Mouse (Mus musculus): ENCODE results near the gene Mt1.
A peak's percentile ranks its signal among the peaks of the same experiment; 100 is the strongest.

Mt1 gene

DNA sequence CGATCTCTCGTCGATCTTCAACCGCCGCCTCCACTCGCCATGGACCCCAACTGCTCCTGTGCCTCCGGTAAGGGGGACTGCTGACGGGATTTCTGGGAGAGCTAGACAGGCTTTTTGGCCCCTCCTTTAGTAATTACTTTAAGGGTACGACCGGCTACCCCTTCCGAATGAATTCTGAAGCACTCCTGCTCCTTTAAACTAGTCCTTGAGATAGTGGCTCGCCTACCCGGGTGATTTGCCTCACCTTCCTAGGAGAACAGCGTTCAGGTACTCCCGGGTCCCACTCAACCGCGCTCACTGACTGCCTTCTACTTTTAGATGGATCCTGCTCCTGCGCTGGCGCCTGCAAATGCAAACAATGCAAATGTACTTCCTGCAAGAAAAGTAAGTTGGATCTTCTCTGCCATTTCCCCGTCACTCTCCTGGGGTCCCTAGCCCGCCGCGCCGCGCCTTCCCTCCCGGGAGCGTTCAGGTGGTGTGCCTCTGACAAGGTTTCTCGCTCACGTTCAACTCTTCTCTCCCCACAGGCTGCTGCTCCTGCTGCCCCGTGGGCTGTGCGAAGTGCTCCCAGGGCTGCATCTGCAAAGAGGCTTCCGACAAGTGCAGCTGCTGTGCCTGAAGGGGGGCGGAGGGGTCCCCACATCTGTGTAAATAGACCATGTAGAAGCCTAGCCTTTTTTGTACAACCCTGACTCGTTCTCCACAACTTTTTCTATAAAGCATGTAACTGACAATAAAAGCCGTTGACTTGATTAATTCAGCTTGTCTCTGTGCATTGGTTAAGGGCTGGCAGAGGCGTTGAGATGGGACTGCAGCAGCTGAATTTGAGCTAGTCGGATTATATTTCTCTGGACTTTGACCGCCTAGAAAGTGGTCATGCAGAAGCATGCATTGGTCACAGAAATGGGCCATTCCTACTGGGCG is 5.8 kb upstream of the Mt1 start:
- no peak for DNase-seq (ENCODE audit: low spot score in 2 of 2)

DNA sequence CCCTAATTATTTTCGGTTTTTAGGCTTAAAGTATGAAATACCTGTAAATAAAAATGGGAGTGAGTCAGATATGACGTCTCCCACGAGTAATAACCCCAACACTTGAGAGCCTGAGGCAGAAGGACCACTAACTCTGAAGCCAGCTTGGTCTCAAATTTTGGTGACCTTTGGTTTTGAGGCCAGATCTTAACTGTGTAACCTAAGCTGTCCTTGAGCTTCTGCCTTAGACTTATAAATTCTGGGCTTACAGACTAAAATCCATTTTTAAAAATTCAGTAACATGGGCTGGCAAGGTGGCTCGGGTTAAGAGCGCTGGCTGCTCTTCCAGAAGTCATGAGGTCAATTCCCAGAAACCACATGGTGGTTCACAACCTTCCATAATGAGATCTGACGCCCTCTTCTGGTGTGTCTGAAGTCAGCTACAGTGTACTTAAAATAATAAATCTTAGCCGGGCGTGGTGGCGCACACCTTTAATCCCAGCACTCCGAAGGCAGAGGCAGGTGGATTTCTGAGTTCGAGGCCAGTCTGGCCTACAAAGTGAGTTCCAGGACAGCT is 5.0 kb upstream of the Mt1 start:
- no peak for DNase-seq (ENCODE audit: low spot score in 2 of 2)

DNA sequence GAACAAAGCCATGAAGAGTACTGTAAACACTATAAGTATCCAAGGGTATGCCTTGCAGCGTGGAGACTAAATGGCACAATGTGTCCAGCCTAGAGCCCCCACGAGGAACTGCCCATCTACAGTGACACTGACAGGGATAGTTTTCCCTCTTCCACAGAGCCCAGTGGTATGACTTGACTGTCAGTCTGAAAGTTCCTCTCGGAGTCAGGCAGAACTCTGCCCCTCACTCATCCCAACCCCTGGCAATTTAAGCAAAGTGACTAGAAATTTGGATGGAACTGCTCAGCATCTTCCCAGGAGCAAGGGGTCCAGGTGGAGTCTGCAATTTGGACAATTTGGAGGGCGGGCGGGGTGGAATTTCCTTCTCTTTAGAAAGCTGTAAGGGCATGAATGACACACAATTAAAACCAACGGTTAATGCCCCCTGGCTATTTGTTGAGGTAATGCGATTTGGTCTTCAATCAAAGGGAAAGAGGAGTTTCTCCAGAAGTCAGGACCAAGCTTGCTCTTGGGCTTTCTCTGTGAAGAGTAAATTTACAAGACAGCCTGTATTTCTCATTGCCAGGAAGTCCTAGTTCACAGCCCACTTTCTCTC is 4.2 kb upstream of the Mt1 start:
- DNase-seq (ENCODE audit: low spot score in 2 of 2), result no peak

DNA sequence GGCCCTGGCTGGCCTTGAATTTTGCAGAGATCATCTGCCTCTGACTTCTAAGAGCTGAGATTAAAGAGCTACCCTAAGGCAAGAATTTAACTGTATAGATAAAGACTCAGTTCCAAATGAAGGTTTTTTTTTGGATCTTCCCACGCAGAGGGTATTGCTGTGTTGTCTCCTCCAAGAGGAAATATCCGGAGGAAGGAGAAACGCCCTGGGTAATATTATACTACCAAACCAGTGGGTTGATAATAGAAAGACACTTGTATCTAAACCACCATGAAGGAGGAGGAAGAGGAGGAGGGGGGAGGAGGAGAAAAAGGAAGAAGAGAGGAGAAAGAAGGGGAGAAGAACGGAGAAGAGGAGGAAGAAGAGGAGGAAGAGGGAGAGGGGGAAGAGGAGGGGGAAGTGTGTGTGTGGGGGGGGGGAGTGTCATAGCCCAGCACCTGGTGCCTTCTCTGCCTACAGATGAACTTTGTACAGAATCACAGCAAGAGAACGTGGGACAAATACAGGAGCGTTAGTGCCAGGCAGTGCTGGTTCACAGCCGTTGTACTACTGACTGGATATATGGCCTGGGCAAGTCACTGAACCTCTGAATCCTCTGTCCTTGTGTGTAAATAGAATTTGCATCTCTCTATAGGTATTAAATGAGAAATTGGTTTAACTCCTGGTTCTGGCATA is 1.0 kb upstream of the Mt1 start:
- DNase-seq (ENCODE audit: low spot score in 2 of 2), result no peak

DNA sequence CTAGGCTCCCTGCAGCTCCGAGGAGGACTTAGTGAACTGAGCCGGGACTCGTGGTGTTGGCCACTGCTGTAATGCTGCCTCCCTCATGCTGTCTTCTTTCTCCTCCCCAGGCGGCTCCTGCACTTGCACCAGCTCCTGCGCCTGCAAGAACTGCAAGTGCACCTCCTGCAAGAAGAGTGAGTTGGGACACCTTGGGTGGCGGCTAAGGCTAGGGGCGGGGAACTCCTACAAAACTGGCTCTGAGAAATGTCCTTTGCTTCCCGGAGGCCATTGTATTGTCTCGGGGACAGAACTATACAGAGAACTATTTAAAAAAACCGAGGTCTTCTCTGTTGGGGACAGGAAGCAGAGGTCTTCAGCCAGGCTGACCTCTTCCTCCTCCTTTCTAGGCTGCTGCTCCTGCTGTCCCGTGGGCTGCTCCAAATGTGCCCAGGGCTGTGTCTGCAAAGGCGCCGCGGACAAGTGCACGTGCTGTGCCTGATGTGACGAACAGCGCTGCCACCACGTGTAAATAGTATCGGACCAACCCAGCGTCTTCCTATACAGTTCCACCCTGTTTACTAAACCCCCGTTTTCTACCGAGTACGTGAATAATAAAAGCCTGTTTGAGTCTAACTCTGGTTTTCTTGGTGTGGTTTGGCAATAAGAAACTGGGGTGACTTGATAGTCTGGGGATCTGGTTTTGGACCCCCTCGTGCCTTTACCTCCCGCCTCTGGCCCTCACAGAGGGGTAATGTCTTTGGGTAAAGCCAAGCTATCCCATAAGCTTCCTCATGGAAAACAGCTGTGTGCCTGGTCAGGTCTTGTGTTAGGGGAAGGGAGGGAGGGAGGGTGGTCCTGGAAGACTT is 1.1 kb downstream of the Mt1 start:
- no peak for DNase-seq (ENCODE audit: low spot score in 2 of 2)

DNA sequence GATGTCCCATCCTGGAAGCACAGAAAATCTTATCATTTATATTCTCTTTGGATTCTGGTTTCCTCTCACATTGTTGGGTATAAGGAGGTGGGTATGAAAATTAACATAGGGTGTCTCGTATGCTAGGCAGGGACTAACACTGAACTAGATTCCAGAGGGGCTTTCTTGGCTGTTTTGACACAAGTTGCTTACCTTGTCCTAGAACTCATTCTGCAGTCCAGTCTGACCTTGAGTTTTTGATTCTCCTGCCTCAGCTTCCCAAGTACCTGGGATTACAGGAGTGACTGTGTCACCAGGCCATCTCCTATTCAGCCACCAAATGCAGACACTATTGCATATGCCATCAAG is 1.7 kb downstream of the Mt1 start:
- no peak for DNase-seq (ENCODE audit: low spot score in 2 of 2)

DNA sequence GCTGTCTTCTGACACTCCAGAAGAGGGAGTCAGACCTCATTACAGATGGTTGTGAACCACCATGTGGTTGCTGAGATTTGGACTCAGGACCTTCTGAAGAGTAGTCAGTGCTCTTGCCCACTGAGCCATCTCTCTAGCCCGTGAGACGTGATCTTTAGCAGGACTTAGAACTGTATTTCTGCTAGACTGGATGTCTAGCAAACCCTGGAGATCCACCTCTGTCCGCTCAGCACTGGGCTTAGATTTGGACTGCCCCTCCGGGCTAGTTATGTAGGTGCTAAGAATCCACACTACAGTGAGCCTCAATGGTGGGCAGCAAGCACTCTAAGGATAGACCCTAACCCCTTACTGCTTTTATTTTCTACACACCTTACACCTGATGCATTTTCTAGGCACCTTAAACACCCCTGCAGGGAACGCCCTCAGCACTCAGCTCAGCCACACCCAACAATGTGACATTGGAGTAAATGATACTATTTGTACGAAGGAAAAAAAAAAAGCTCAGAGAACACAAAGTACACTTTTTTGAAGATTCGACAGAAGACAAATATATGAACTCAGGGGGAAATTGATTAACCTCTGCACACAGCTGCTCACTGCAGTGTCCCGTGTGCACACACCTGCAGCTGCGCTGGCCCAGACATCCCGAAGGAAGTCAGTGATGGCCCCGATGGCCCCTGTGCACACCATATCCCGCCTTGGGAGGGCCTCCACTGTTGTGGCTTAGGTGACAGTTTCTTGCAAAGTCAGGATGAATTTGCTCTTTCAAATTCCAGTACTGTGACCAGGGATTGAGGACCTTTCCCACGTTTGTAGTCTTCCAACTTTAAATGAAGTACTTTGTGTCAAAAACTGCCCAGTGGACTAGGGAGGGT is 3.4 kb downstream of the Mt1 start:
- DNase-seq (ENCODE audit: low spot score in 2 of 2), result no peak

DNA sequence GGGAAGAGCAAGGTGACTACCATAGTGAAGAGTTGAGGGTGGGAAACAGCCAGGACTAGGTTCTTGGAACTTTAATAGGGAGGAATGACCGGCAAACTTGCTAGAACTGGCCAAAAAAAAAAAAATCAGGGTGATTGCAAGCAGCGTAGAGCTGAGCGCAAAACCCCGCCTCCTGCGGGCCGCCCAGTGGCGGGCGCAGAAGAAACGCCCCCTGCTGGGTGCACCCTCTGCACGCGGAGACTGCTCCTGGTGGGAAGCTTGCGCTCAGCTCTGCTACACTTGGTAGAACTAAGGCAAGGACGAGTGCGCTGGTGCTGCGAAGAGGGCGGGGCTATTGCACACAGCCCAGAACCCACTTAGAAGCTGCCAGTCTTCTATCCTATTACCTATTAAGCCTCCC is 4.2 kb downstream of the Mt1 start:
- peak; percentile 49 to 73 for DNase-seq (ENCODE audit: low spot score in 2 of 2)

DNA sequence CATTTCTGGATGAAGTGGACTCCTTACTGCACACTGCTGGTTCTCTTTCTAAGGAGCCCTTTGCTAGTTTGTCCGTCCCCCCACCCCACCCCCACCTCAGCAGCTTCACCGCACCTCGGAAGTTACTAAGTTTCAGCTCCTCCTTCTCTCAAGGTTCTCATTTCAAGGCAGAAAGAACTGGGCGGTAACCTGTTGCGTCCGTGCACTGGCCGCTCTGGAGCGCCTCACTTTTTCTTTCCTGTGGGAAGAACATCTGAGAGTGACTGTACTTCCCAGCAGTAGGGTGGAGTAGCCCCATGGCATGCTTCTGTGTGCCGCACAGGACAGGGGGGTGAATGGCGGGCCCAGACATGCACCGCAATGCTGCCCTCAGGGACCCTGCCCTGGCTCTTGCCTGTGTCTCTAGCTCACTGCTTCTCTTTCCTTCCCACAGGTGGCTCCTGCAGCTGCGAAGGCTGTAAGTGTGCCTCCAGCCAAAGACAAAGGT is 5.5 kb downstream of the Mt1 start:
- no peak for DNase-seq (ENCODE audit: low spot score in 2 of 2)

DNA sequence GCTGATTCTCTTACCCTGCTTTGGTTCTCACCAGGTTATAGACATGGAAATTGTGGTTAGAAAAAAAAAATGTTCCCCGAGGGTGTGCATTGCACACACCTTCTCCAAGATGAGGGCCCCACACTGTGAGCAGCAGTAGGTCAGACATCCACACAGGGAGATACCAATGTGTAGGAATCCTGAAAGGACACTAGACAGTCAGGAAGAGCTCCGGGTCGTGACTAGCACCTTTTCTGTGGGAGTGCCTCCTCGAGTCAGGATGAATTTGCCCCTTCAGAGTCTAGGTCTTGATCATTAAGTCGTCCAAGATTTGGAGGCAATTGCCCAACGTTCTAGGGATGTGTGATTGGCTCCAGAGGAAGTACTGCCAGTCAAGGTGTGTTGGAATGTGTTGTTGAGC is 6.9 kb downstream of the Mt1 start:
- DNase-seq (ENCODE audit: low spot score in 2 of 2), result no peak

DNA sequence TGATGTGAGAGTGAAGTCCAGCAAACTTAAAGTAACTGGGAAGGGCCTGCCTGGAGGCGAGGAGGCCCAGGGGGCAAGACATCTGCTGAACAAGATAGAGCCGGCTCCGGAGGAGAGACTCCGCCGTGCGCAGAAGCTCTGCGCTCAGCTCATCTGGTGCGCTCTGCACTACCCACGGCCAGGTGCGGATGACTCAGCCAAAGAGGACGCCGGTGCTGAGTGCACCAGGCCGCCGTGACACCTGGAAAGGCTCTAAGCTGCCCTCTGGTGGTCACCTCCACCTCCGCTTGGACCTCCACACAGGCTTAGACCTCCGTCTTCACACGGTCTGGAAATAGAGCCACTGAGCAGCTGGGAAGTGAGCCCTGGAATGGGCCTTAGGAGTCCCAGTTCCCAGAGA is 7.7 kb downstream of the Mt1 start:
- peak; percentile 68 to 79 for DNase-seq (ENCODE audit: low spot score in 2 of 2)

DNA sequence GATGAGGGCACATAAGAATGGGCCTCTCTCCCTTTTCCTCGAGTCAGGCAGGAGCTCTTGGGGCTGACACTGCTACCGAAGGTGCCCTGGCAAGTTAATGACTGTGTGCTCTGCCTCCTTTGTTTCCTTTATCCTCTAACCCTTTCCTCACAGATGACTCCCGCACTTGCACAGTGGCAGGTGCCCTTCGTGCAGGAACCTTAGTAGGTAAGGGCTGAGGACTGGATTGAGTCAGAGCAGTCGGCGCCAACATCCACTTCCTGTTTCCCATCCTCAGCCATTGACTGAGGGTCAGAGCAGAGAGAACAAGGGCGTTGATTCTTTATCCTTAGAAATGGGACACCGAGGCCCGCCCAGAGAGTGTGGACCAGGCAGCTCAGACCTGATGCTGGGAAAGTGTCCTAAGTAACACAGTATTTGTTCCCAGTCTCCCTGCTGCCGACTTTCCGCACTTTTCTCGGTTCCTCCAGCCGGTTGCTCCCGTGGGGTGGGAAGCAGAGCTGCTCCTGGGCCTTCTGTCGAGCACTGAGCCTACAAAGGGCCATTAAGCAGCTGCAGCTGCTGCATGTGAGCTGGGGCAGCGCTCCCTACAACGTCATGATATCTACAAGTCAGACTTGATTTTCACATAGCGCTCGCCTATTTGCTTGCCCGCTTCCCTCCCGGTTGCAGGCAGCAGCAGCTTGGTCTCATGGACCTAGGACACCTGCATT is 8.6 kb downstream of the Mt1 start:
- peak in 1 of 2 experiments; percentile 7 for DNase-seq (ENCODE audit: low spot score in 2 of 2)

DNA sequence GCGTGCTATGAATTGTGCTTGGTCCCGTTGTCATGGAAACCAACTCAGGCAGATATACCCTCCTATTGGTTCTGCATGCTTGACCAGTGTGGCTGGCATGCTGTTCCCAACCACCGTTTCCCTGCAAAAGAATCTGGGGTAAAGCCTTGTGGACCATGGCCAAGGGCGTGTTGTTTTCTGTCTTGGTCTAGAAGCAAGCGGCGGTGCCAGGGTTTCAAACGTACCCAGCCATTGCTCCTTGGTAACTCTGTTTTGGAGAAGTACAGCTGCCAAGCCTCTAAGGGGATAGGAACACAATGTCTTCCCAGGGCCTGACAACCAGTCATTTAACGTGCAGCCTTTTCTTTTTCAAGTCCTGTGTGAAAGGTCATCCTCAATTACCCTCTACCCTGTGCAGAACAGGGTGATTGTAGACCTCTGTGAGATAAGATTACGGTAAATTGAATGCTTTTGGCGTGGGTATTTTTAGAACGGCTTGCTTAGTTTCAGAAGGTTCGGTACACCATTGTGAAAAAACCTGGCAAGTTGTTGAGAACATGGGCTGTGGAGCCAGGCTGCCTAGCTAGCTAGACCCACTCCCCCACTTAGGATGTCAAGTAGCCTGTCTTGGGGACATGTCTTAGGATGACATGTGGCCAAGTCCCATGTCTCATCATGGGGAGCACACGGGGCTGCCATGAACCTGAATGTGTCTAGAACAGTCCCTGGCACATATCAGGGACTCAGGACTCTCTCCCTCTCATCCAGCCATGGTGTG is 10.6 kb downstream of the Mt1 start:
- no peak for DNase-seq (ENCODE audit: low spot score in 2 of 2)

DNA sequence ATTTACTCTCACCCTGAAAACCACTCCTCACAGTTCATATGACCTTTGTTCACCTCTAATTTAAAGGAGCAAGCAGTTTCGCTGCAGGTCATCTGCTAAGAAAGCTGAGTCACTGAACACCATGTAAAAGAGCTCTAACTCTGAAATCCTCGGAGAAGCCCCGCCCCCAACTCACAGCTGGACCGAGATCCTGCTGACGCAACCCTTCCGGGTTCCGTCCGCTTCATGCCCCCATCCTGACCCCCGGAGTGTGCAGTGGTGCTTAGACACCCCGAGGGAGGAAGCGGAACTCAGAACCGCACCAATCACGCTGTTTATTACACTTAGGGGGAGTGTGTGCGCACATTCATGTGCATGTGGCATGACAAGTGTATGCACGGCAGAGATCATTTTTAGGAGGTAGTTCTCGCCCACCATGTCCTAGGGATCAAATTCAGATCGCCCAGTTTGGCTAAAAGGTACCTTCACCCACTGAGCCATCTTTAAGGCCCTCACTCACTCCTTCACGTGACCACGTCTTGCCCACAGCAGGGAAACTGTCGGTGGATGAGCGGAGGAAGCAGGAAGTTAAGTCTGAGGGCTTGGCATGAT is 12.3 kb downstream of the Mt1 start:
- DNase-seq (ENCODE audit: low spot score in 2 of 2), result peak; percentile 89 to 90

DNA sequence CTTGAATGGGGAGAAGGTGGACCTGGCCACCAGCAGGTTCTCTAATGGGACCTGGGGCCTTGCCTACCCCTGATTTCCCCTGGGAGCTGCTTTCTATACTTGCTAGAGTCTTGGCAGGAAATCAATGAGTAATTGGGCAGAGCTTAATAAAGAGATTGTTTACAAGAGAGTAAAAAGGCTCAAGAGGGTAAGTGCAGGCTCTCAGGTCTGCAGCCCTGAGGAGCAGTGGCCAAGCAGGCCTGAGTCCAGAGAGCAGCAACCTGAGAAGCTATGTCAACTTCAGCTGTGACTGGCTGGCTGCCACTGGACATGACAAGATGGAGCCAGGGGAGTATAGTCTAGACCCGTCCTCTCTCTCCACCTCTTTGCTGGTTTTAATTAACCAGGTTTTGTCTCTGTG is 14.0 kb downstream of the Mt1 start:
- DNase-seq (ENCODE audit: low spot score in 2 of 2), result no peak

DNA sequence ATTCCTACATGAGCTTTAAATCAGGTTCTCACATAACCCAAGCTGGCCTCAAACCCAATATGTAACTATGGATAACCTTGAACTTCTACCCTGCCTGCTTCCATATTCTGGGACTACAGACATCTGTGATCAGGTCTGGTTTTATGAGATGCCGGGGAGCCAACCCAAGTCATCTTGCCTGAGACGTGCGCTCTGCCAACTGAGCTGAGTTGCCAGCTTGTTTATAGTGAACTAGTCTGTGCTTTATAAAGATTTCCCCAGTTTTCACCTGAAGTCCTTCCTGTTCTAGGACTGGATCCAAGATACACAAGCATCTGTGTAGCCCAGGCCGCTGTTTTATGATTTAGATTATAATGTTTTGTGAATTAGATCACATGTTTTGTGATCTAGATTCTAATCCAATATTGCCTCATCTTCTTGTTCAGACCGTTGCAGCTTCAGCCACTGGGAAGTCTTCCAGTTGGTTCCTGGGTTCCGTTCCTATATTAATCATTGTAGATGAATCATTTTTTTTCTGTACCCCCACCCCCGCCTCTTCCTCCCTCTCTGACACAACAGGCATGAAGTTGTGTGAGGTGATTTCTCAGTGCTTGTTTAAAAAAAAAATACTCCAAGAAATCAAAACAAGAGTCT is 15.8 kb downstream of the Mt1 start:
- no peak for DNase-seq (ENCODE audit: low spot score in 2 of 2)

DNA sequence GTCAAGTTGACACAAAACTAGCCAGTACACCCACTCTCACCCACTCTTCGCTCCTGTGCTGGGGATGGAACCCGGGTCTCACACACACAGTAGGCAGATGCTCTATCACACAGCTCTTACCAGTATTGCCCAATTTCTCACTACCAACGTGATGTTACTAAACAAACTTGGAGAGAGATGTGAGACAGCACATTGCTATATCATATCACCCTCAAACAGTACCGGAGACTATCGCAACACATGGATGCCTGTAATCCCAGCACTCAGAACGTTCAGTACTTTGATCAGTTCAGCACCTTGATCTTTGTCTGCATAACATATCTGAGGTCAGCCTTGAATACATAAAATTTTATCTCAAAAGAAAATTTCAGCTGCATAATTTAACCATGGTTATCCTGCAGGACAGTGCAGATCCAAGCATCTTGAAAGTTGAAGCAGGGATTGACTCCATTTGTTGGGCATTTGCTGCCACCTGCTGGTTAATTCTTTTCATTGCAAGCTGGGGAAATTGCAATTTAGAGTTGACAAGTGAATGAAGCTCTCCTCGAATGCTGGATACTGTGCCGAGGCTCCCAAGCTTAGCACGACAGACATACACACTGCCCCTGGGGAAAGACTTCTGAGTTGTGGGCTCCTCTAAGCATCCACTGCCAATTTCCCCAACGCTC is 20.5 kb downstream of the Mt1 start:
- peak; percentile 43 to 62 for DNase-seq (ENCODE audit: low spot score in 2 of 2)

DNA sequence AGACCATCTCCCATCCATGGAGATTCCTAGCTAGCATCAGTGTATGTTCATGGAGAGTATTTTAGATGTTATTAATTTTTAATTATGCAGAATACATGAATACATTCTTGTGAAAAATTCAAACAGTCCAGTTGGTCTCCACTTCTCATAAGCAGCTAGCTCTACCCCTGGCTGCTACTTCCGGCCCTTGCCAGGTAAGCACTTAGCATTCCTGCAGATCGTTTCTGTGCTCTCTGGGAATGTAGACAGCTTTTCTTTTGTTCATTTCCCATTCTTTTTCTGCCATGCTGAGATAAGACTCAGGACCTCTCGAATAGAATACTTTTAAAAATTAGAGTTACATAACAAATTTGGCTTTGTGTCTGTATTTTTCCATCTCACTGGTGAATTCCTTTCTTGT is 25.2 kb downstream of the Mt1 start:
- no peak for DNase-seq (ENCODE audit: low spot score in 2 of 2)

Data from natural killer cell, adult 2 months (primary cell).